Mouse (Mus musculus) C2C12 (cell line): ENCODE data around the gene Fam181b.

Experiments
- CEBPB ChIP-seq: IDR thresholded peaks from one replicate; pipeline ENCODE4 v1.6.1; 2011; ENCODE audit warnings: low read depth, mild to moderate bottlenecking, control low read depth, moderate library complexity
- CTCF ChIP-seq: IDR thresholded peaks from one replicate; pipeline ENCODE4 v1.5.1; 2011; ENCODE audit not compliant: control insufficient read depth, insufficient read depth, insufficient read length
- FOSL1 ChIP-seq: IDR thresholded peaks from one replicate; pipeline ENCODE4 v1.8.0; 2011; ENCODE audit warnings: mild to moderate bottlenecking, low read length; ENCODE audit not compliant: poor library complexity, insufficient read depth, severe bottlenecking
- MAX ChIP-seq: IDR thresholded peaks from one replicate; pipeline ENCODE4 v1.6.1; 2011; ENCODE audit warnings: mild to moderate bottlenecking, control low read depth
- MYOD1 ChIP-seq: IDR thresholded peaks from one replicate; pipeline ENCODE4 v1.6.1; 2011; ENCODE audit warnings: low read depth; ENCODE audit not compliant: control insufficient read depth, insufficient read length
- MYOG ChIP-seq: IDR thresholded peaks from one replicate; pipeline ENCODE4 v1.6.1; 2011; ENCODE audit not compliant: control insufficient read depth, insufficient read length; ENCODE audit errors: extremely low read depth
- USF1 ChIP-seq: IDR thresholded peaks from one replicate; pipeline ENCODE4 v1.6.1; 2011; ENCODE audit warnings: low read depth, mild to moderate bottlenecking, control low read depth, moderate library complexity

DNA sequence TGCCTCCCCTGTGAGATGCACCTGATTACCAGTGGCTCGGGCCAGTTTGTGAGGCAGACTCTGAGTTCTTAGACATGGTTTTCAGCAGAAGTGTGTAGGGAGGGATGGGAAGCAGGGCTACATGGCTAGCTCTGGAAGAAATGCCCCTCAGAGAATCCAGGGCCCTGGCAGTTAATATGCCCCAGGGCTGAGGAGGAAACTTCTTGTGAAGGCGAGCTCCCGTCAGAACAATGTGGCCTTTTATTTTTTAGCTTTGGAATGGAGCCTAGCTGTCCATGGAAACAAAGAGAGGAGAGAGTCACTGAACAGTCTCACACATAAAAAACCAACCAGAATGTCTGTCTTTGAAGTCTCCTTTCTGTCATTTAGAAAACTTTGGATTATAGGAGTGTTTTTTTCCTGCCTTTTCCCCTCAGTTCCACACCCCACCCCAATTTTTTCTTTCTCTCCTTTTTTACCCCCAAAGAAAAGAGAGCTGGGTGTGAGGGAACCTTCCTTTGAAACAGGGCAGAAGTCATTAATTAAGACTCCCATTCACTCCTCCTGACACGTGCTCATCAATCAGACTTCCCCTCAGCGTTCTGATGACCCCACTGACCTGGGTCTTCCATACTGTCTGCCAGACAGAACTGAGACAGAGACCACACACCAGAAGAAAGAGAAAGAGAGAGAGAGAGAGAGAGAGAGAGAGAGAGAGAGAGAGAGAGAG lies 41.7 kb upstream of the Fam181b start:
- TF ChIP-seq CTCF (no peak), MYOG (no peak), MAX (no peak), MYOD1 (no peak), USF1 (no peak), CEBPB (no peak), FOSL1 (no peak)
